Mouse (Mus musculus): ENCODE measurements around the gene Gm10563. TPM values are rescaled to one million over a fixed set of nuclear protein-coding genes. Genes with fewer than 3 reads are reported as not detected.
"Not testable (repeated sequence)": the region's sequence is repeated elsewhere in the genome, so short reads cannot be mapped to it uniquely, and the experiment has no call there.

Gm10563 gene
- polyA plus RNA-seq, 1 experiment from 2014 or later, result not detected

- POLR2A ChIA-PET, result no interaction called here
- ATAC-seq, result no peak
- CTCF ChIA-PET, result interaction anchor here (1.3 kb wide), 1 partner anchor 9 kb away, joined by 3 read pairs; no protein-coding TSS in a partner anchor
- DNase-seq (ENCODE audit: low read depth, low spot score), result no peak
- TF ChIP-seq CTCF (IDR thresholded peaks at IDR 0.05), result no peak
- H3K27me3 ChIP-seq, result no peaks in the 10 kb centered on the region
- in situ Hi-C loops (cut with MboI; ENCODE audit: low pct_unique_long_range_greater_than_20kb), result no loop called here
These were observed 71.3 kb downstream of the Gm10563 start for GRCm38 (mm10) chr4:155573876-155574275.

GRCm38 (mm10) chr4:155573155-155573554 is 72.1 kb downstream of the Gm10563 start:
- ChIA-PET POLR2A (interaction anchor here (0.6 kb wide), 1 partner anchor 54 kb away, joined by 4 read pairs; no protein-coding TSS in a partner anchor), CTCF (interaction anchor here (1.3 kb wide), 1 partner anchor 8 kb away, joined by 3 read pairs; no protein-coding TSS in a partner anchor)
- TF ChIP-seq CTCF (IDR thresholded peaks at IDR 0.05), result no peak
- in situ Hi-C loops (cut with MboI; ENCODE audit: low pct_unique_long_range_greater_than_20kb), result no loop called here
- DNase-seq (ENCODE audit: low read depth, low spot score), result no peak
- no peak for ATAC-seq
- no peaks in the 10 kb centered on the region for H3K27me3 ChIP-seq

GRCm38 (mm10) chr4:155571442-155571841 is 73.8 kb downstream of the Gm10563 start:
- in situ Hi-C loops (cut with MboI; ENCODE audit: low pct_unique_long_range_greater_than_20kb), result no loop called here
- no peak for TF ChIP-seq CTCF (IDR thresholded peaks at IDR 0.05)
- ChIA-PET POLR2A (no interaction called here), CTCF (interaction anchor here (1.3 to 2.7 kb wide), 2 partner anchors 9 to 91 kb away, joined by 5 to 11 read pairs; no protein-coding TSS in a partner anchor)
- DNase-seq (ENCODE audit: low read depth, low spot score) (no peak), ATAC-seq (no peak)
- no peaks in the 10 kb centered on the region for H3K27me3 ChIP-seq

- H3K27me3 ChIP-seq; in situ Hi-C loops (cut with MboI; ENCODE audit: low pct_unique_long_range_greater_than_20kb); POLR2A ChIA-PET; ATAC-seq; DNase-seq (ENCODE audit: low read depth, low spot score): not testable (repeated sequence)
- CTCF ChIA-PET, result interaction anchor here (2.7 kb wide), 1 partner anchor 90 kb away, joined by 11 read pairs; no protein-coding TSS in a partner anchor
These were observed 74.9 kb downstream of the Gm10563 start for GRCm38 (mm10) chr4:155570315-155570714.

- no peak for TF ChIP-seq CTCF (IDR thresholded peaks at IDR 0.05)
- POLR2A ChIA-PET, result no interaction called here
- DNase-seq (ENCODE audit: low read depth, low spot score) (no peak), ATAC-seq (no peak)
- in situ Hi-C loops (cut with MboI; ENCODE audit: low pct_unique_long_range_greater_than_20kb), result loop anchor here (5.0 kb wide), 2 partner anchors 88 to 203 kb away; no protein-coding TSS in a partner anchor
- no peaks in the 10 kb centered on the region for H3K27me3 ChIP-seq
- CTCF ChIA-PET, result interaction anchor here (2.7 kb wide), 1 partner anchor 89 kb away, joined by 11 read pairs; no protein-coding TSS in a partner anchor
These were observed 75.4 kb downstream of the Gm10563 start for GRCm38 (mm10) chr4:155569818-155570217.

- no peak for ATAC-seq
- in situ Hi-C loops (cut with MboI; ENCODE audit: low pct_unique_long_range_greater_than_20kb), result loop anchor here (5.0 kb wide), 2 partner anchors 86 to 202 kb away; no protein-coding TSS in a partner anchor
- ChIA-PET POLR2A (no interaction called here), CTCF (no interaction called here)
- peak; percentile 21 for TF ChIP-seq CTCF (IDR thresholded peaks at IDR 0.05)
- H3K27me3 ChIP-seq, result no peaks in the 10 kb centered on the region
- DNase-seq (ENCODE audit: low read depth, low spot score), result no peak
These were observed 76.4 kb downstream of the Gm10563 start for GRCm38 (mm10) chr4:155568632-155569370.

GRCm38 (mm10) chr4:155568170-155568569 is 77.0 kb downstream of the Gm10563 start:
- no peak for DNase-seq (ENCODE audit: low read depth, low spot score)
- POLR2A ChIA-PET, result no interaction called here
- in situ Hi-C loops (cut with MboI; ENCODE audit: low pct_unique_long_range_greater_than_20kb), result loop anchor here (5.0 kb wide), 2 partner anchors 86 to 201 kb away; no protein-coding TSS in a partner anchor
- no peak for ATAC-seq
- CTCF ChIA-PET, result no interaction called here
- TF ChIP-seq CTCF (IDR thresholded peaks at IDR 0.05), result peak; percentile 70
- no peaks in the 10 kb centered on the region for H3K27me3 ChIP-seq

GRCm38 (mm10) chr4:155566555-155566954 is 78.7 kb downstream of the Gm10563 start:
- TF ChIP-seq CTCF (IDR thresholded peaks at IDR 0.05), result no peak
- ChIA-PET POLR2A (no interaction called here), CTCF (interaction anchor here (0.6 kb wide), 1 partner anchor 14 kb away, joined by 3 read pairs; no protein-coding TSS in a partner anchor)
- ATAC-seq (no peak), DNase-seq (ENCODE audit: low read depth, low spot score) (no peak)
- H3K27me3 ChIP-seq, result no peaks in the 10 kb centered on the region
- in situ Hi-C loops (cut with MboI; ENCODE audit: low pct_unique_long_range_greater_than_20kb), result loop anchor here (5.0 kb wide), 2 partner anchors 84 to 199 kb away; no protein-coding TSS in a partner anchor

Other genes with a start within 250 kb of the Gm10563 start
- not detected for gene Gabrd, start 247.3 kb downstream of the Gm10563 start, polyA plus RNA-seq (2021)
- gene Cfap74, start 236.2 kb downstream of the Gm10563 start, polyA plus RNA-seq (2021), result 2.2 TPM
- 0.41 TPM for gene Tmem52, start 176.3 kb downstream of the Gm10563 start, polyA plus RNA-seq (2021)
- 287 TPM for gene Gnb1, start 154.0 kb downstream of the Gm10563 start, polyA plus RNA-seq (2021)
- 87.0 TPM for gene Nadk, start 83.0 kb downstream of the Gm10563 start, polyA plus RNA-seq (2021)
- gene Slc35e2, start 44.0 kb downstream of the Gm10563 start, polyA plus RNA-seq (2021), result 4.0 TPM
- gene Cdk11b, start 20.6 kb downstream of the Gm10563 start, polyA plus RNA-seq (2021), result 57.8 TPM
- 4.1 TPM for gene Mmp23, start 8.0 kb upstream of the Gm10563 start, polyA plus RNA-seq (2021)
- gene Mib2, start 23.8 kb upstream of the Gm10563 start, polyA plus RNA-seq (2021), result 39.5 TPM
- 7.3 TPM for gene Fndc10, start 48.9 kb upstream of the Gm10563 start, polyA plus RNA-seq (2021)
- gene Ssu72, start 59.4 kb upstream of the Gm10563 start, polyA plus RNA-seq (2021), result 81.8 TPM
- 1.4 TPM for gene Tmem240, start 89.4 kb upstream of the Gm10563 start, polyA plus RNA-seq (2021)
- gene Atad3a, start 115.7 kb upstream of the Gm10563 start, polyA plus RNA-seq (2021), result 53.3 TPM
- gene Vwa1, start 129.3 kb upstream of the Gm10563 start, polyA plus RNA-seq (2021), result 0.47 TPM
- gene Tmem88b, start 140.5 kb upstream of the Gm10563 start, polyA plus RNA-seq (2021), result 0.05 TPM
- not detected for gene Ankrd65, start 145.0 kb upstream of the Gm10563 start, polyA plus RNA-seq (2021)
- 124 TPM for gene Mrpl20, start 157.5 kb upstream of the Gm10563 start, polyA plus RNA-seq (2021)
- gene Ccnl2, start 167.1 kb upstream of the Gm10563 start, polyA plus RNA-seq (2021), result 55.5 TPM
- gene Aurkaip1, start 185.9 kb upstream of the Gm10563 start, polyA plus RNA-seq (2021), result 127 TPM
- 15.4 TPM for gene Mxra8, start 194.3 kb upstream of the Gm10563 start, polyA plus RNA-seq (2021)
- gene Dvl1, start 202.0 kb upstream of the Gm10563 start, polyA plus RNA-seq (2021), result 83.6 TPM
- gene Tas1r3, start 218.0 kb upstream of the Gm10563 start, polyA plus RNA-seq (2021), result 1.2 TPM
- 15.4 TPM for gene Cptp, start 224.0 kb upstream of the Gm10563 start, polyA plus RNA-seq (2021)
- 37.6 TPM for gene Ints11, start 224.1 kb upstream of the Gm10563 start, polyA plus RNA-seq (2021)
- gene Pusl1, start 246.4 kb upstream of the Gm10563 start, polyA plus RNA-seq (2021), result 22.4 TPM
- 16.7 TPM for gene Acap3, start 246.4 kb upstream of the Gm10563 start, polyA plus RNA-seq (2021)

Measured in Patski (cell line).